Comparison of ENCODE assay signal across 11 mouse cellular contexts in genomic region chr12:71578912-71579311, GRCm38 (mm10).
DNase-seq lines count a peak whose midpoint lies in the region; ATAC-seq and TF ChIP-seq lines count a peak whose summit lies in the region.
"Had no signal": no experiment of that assay in that cellular context is flagged by ENCODE, and none has a peak within 500 bp of the region (broad histone marks: within the 10 kb centered on the region; RNA-seq: fewer than 3 reads in every experiment).

No protein-coding gene starts in this region.

- no peaks in the 10 kb centered on the region for H3K36me3 ChIP-seq in neural tube, embryonic 11.5 days (ENCODE audit: control insufficient read depth, insufficient read depth, low read length)
- H3K36me3 ChIP-seq in forebrain, postnatal 0 days (ENCODE audit: insufficient read depth), result no peaks in the 10 kb centered on the region
- H3K36me3 ChIP-seq: embryonic facial prominence, embryonic 12.5 days; G1E had no signal

- H3K4me2 ChIP-seq in neural tube, embryonic 11.5 days (ENCODE audit: low read depth), result no peak overlapping the region
- no peak overlapping the region for H3K4me2 ChIP-seq in forebrain, postnatal 0 days (ENCODE audit: low read depth)
- H3K4me2 ChIP-seq: embryonic facial prominence, embryonic 12.5 days had no signal

- peaks cover 3% of the 10 kb centered on the region; the same call in 1 of the 2 replicates for H3K4me1 ChIP-seq in neural tube, embryonic 11.5 days (ENCODE audit: control insufficient read depth, insufficient read depth, low read length)
- no peaks in the 10 kb centered on the region for H3K4me1 ChIP-seq in forebrain, postnatal 0 days (ENCODE audit: insufficient read depth)

- no peak overlapping the region for H3K9ac ChIP-seq in neural tube, embryonic 11.5 days (ENCODE audit: low read length)
- H3K9ac ChIP-seq in forebrain, postnatal 0 days, result no peak overlapping the region
- H3K9ac ChIP-seq: embryonic facial prominence, embryonic 12.5 days had no signal

- no peak for TF ChIP-seq CTCF in forebrain, postnatal 0 days (IDR thresholded peaks at IDR 0.05; ENCODE audit: low read depth)

- ATAC-seq in neural tube, embryonic 11.5 days (ENCODE audit: insufficient read depth, low FRiP score, low TSS enrichment), result peak; percentile 69; the same call in 1 of the 2 replicates
- ATAC-seq in forebrain, postnatal 0 days, result peak; percentile 44; the same call in 1 of the 2 replicates
- no peak for ATAC-seq in activated CD4-positive, CD25-positive, alpha-beta regulatory T cell, adult 4 months
- ATAC-seq: lung, postnatal 0 days had no signal

- no peaks in the 10 kb centered on the region for H3K27me3 ChIP-seq in neural tube, embryonic 11.5 days (ENCODE audit: control insufficient read depth, insufficient read depth, low read length)
- no peaks in the 10 kb centered on the region for H3K27me3 ChIP-seq in forebrain, postnatal 0 days (ENCODE audit: insufficient read depth, low read length)
- H3K27me3 ChIP-seq: embryonic facial prominence, embryonic 12.5 days had no signal

- peak; percentile 49 for DNase-seq in neural tube, embryonic 11.5 days (ENCODE audit: low spot score)
- no peak for DNase-seq in neural tube, embryonic 10.5 days (ENCODE audit: extremely low spot score, low spot score)
- no peak for DNase-seq in forebrain, postnatal 0 days
- DNase-seq in kidney, postnatal 25 days, result peak; percentile 40 to 47
- DNase-seq in right cerebral cortex, postnatal 25 days, result no peak
- DNase-seq in T-cell, adult 2 months (ENCODE audit: low spot score), result no peak
- DNase-seq: gastrocnemius, postnatal 14 days had no signal

- no peak overlapping the region for H3K27ac ChIP-seq in neural tube, embryonic 11.5 days (ENCODE audit: low read depth, low read length)
- H3K27ac ChIP-seq in forebrain, postnatal 0 days (ENCODE audit: low read depth, low read length), result no peak overlapping the region
- H3K27ac ChIP-seq: embryonic facial prominence, embryonic 12.5 days had no signal

- 45% methylated on average over 11 of the region's 11 CpGs for WGBS in neural tube, embryonic 11.5 days
- WGBS in forebrain, postnatal 0 days, result 37% methylated on average over 11 of the region's 11 CpGs

- H3K4me3 ChIP-seq in neural tube, embryonic 11.5 days (ENCODE audit: low read depth, low read length), result no peak overlapping the region
- no peak overlapping the region for H3K4me3 ChIP-seq in forebrain, postnatal 0 days (ENCODE audit: low read depth, low read length)
- H3K4me3 ChIP-seq: embryonic facial prominence, embryonic 12.5 days had no signal

- no peaks in the 10 kb centered on the region for H3K9me3 ChIP-seq in neural tube, embryonic 11.5 days (ENCODE audit: control insufficient read depth, low read length)
- no peaks in the 10 kb centered on the region for H3K9me3 ChIP-seq in forebrain, postnatal 0 days (ENCODE audit: low read length)
- H3K9me3 ChIP-seq: embryonic facial prominence, embryonic 12.5 days had no signal

Comparison
In these comparisons a context has a peak if more than half of its experiments do, and no peak if none do; other contexts are left out.
1. DNase-seq: peak in neural tube, embryonic 11.5 days (single experiment) and kidney, postnatal 25 days (2 of 2); none in neural tube, embryonic 10.5 days (single experiment), forebrain, postnatal 0 days (single experiment), right cerebral cortex, postnatal 25 days (single experiment) and T-cell, adult 2 months (single experiment).